Mouse (Mus musculus) heart, postnatal 0 days (tissue): ENCODE data around the gene Tekt1.

Experiments
- CTCF ChIP-seq: IDR thresholded peaks from 2 replicates; pipeline ENCODE4 v1.5.1; 2016; ENCODE audit warnings: antibody characterized with exemption, control low read depth, low read depth
- EP300 ChIP-seq: IDR thresholded peaks from 2 replicates; pipeline ENCODE4 v1.6.1; 2016; ENCODE audit warnings: antibody characterized with exemption, low read depth

DNA sequence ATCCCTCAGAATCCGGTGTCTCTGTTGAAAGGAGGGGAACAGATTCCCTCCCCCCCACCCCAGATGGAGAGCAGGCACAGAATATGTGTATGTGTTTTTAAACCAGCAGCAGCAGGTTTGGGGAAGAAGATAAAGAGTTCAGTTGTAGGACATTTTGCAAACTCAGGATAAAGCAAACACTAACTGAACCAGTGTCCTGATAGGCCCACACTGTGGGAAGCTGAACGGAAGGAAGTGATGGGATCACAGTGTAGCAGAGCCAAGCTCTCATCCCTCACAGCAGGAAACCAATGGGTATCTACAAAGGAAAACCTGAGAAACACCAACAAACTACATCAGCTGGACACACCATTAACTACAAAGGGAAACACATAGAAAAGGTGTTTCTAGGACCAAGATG is 14.3 kb upstream of the Tekt1 start:
- TF ChIP-seq CTCF (no peak), EP300 (no peak)
